Mouse (Mus musculus) heart, embryonic 10.5 days (tissue): ENCODE data around the gene Fbxo21. TPM values are rescaled to one million over a fixed set of nuclear protein-coding genes. Genes with fewer than 3 reads are reported as not detected.

Experiments
- DNase-seq: peaks from one replicate; pipeline ENCODE4 v3.0.0-alpha.2; 2017; ENCODE audit warnings: low spot score
- H3K27ac ChIP-seq: fragments of 300-500 bp; sonication (generic); 2 replicates; pipeline ENCODE4 v1.5.1; 2016; ENCODE audit warnings: mild to moderate bottlenecking
- H3K27me3 ChIP-seq: fragments of 300-500 bp; sonication (generic); 2 replicates; pipeline ENCODE4 v1.6.1; 2016; ENCODE audit warnings: mild to moderate bottlenecking; ENCODE audit not compliant: poor library complexity, insufficient read depth, severe bottlenecking
- H3K36me3 ChIP-seq: fragments of 300-500 bp; sonication (generic); 2 replicates; pipeline ENCODE4 v1.6.1; 2016; ENCODE audit warnings: mild to moderate bottlenecking, moderate library complexity
- H3K4me1 ChIP-seq: fragments of 300-500 bp; sonication (generic); 2 replicates; pipeline ENCODE4 v1.6.1; 2016; ENCODE audit warnings: mild to moderate bottlenecking
- H3K4me3 ChIP-seq: fragments of 300-500 bp; sonication (generic); 2 replicates; pipeline ENCODE4 v1.5.1; 2016; ENCODE audit warnings: mild to moderate bottlenecking, moderate library complexity
- H3K9me3 ChIP-seq: fragments of 300-500 bp; sonication (generic); 2 replicates; pipeline ENCODE4 v1.6.1; 2016; ENCODE audit warnings: mild to moderate bottlenecking, moderate library complexity
- WGBS: fragments of 180-500 bp; shearing (Covaris S2); methylation state at CpG from one replicate; pipeline ENCODE4 v1.1.7; 2016; 5-methylcytosine and 5-hydroxymethylcytosine counted together
- polyA plus RNA-seq: library from polyadenylated mRNA; unstranded; fragments of >200 nt; fragmentation: Nextera tagmentation; extraction: Ambion mirVana; gene quantifications from 2 replicates; pipeline ENCODE4 v1.2.1, GENCODE M21; 2016

Gene Fbxo21
- polyA plus RNA-seq, 1 experiment from 2014 or later = 73.5 TPM

- peaks cover 5% of the 10 kb centered on the region; the same call in 1 of the 2 replicates for H3K4me1 ChIP-seq
- H3K27ac ChIP-seq = no peak overlapping the region
- 100% methylated on average over 1 of the region's 1 CpGs for WGBS
- H3K27me3 ChIP-seq = no peaks in the 10 kb centered on the region
- peaks cover 97% of the 10 kb centered on the region for H3K36me3 ChIP-seq
- H3K4me3 ChIP-seq = no peak overlapping the region
- no peaks in the 10 kb centered on the region for H3K9me3 ChIP-seq
- DNase-seq = no peak
These were observed 29.2 kb downstream of the Fbxo21 start for GRCm38 (mm10) chr5:118005728-118006127.

- Histone ChIP-seq H3K4me3 (no peak overlapping the region), H3K4me1 (peaks cover 5% of the 10 kb centered on the region; the same call in 1 of the 2 replicates), H3K27me3 (no peaks in the 10 kb centered on the region), H3K27ac (no peak overlapping the region), H3K36me3 (peaks cover 71% of the 10 kb centered on the region), H3K9me3 (no peaks in the 10 kb centered on the region)
- 91% methylated on average over 13 of the region's 13 CpGs for WGBS
- DNase-seq = no peak
These were observed 31.8 kb downstream of the Fbxo21 start for GRCm38 (mm10) chr5:118008344-118008743.

GRCm38 (mm10) chr5:118010872-118011271, 34.3 kb downstream of the Fbxo21 start:
- WGBS = 85% methylated on average over 7 of the region's 7 CpGs
- no peaks in the 10 kb centered on the region for H3K9me3 ChIP-seq
- no peak for DNase-seq
- peaks cover 12% of the 10 kb centered on the region for H3K4me1 ChIP-seq
- no peak overlapping the region for H3K27ac ChIP-seq
- H3K36me3 ChIP-seq = peaks cover 46% of the 10 kb centered on the region
- H3K27me3 ChIP-seq = peaks cover 12% of the 10 kb centered on the region; the same call in 1 of the 2 replicates
- H3K4me3 ChIP-seq = no peak overlapping the region

GRCm38 (mm10) chr5:118011796-118012195, 35.3 kb downstream of the Fbxo21 start:
- peaks cover 7% of the 10 kb centered on the region for H3K4me1 ChIP-seq
- H3K27me3 ChIP-seq = peaks cover 12% of the 10 kb centered on the region; the same call in 1 of the 2 replicates
- WGBS = 73% methylated on average over 7 of the region's 7 CpGs
- no peak overlapping the region for H3K4me3 ChIP-seq
- H3K9me3 ChIP-seq = no peaks in the 10 kb centered on the region
- H3K36me3 ChIP-seq = peaks cover 37% of the 10 kb centered on the region
- no peak for DNase-seq
- no peak overlapping the region for H3K27ac ChIP-seq

- H3K27ac ChIP-seq = no peak overlapping the region
- no peaks in the 10 kb centered on the region for H3K9me3 ChIP-seq
- DNase-seq = no peak
- WGBS = 21% methylated on average over 12 of the region's 12 CpGs
- peaks cover 11% of the 10 kb centered on the region for H3K4me1 ChIP-seq
- H3K36me3 ChIP-seq = peaks cover 8% of the 10 kb centered on the region; the same call in 1 of the 2 replicates
- H3K4me3 ChIP-seq = no peak overlapping the region
- H3K27me3 ChIP-seq = peaks cover 35% of the 10 kb centered on the region; the same call in 1 of the 2 replicates
These were observed 38.5 kb downstream of the Fbxo21 start for GRCm38 (mm10) chr5:118015028-118015427.

- Histone ChIP-seq H3K36me3 (0 out of 2 replicates have a peak, but pooled peaks cover 1% of the 10 kb centered on the region), H3K4me1 (peaks cover 11% of the 10 kb centered on the region), H3K27me3 (peaks cover 35% of the 10 kb centered on the region; the same call in 1 of the 2 replicates), H3K4me3 (no peak overlapping the region), H3K9me3 (no peaks in the 10 kb centered on the region), H3K27ac (no peak overlapping the region)
- WGBS = 72% methylated on average over 2 of the region's 2 CpGs
- DNase-seq = no peak
These were observed 39.1 kb downstream of the Fbxo21 start for GRCm38 (mm10) chr5:118015669-118016068.

GRCm38 (mm10) chr5:118017527-118017926, 41.0 kb downstream of the Fbxo21 start:
- Histone ChIP-seq H3K27me3 (peaks cover 35% of the 10 kb centered on the region; the same call in 1 of the 2 replicates), H3K27ac (no peak overlapping the region), H3K4me1 (peaks cover 11% of the 10 kb centered on the region), H3K36me3 (no peaks in the 10 kb centered on the region), H3K9me3 (no peaks in the 10 kb centered on the region), H3K4me3 (no peak overlapping the region)
- WGBS = 51% methylated on average over 5 of the region's 5 CpGs
- DNase-seq = no peak

GRCm38 (mm10) chr5:118019905-118020304, 43.4 kb downstream of the Fbxo21 start:
- WGBS = 65% methylated on average over 11 of the region's 11 CpGs
- Histone ChIP-seq H3K36me3 (no peaks in the 10 kb centered on the region), H3K27me3 (peaks cover 31% of the 10 kb centered on the region; the same call in 1 of the 2 replicates), H3K4me1 (peaks cover 14% of the 10 kb centered on the region), H3K4me3 (no peak overlapping the region), H3K27ac (no peak overlapping the region), H3K9me3 (no peaks in the 10 kb centered on the region)
- no peak for DNase-seq

GRCm38 (mm10) chr5:118023053-118023452, 46.5 kb downstream of the Fbxo21 start:
- Histone ChIP-seq H3K27me3 (peaks cover 39% of the 10 kb centered on the region), H3K27ac (no peak overlapping the region), H3K4me1 (peaks cover 34% of the 10 kb centered on the region), H3K4me3 (no peak overlapping the region), H3K36me3 (no peaks in the 10 kb centered on the region), H3K9me3 (no peaks in the 10 kb centered on the region)
- no peak for DNase-seq
- 56% methylated on average over 3 of the region's 3 CpGs for WGBS

- H3K36me3 ChIP-seq = no peaks in the 10 kb centered on the region
- WGBS = 6% methylated on average over 12 of the region's 12 CpGs
- no peak for DNase-seq
These were observed 49.4 kb downstream of the Fbxo21 start for GRCm38 (mm10) chr5:118025880-118026279.

GRCm38 (mm10) chr5:118026343-118026742, 49.8 kb downstream of the Fbxo21 start:
- DNase-seq = no peak
- Histone ChIP-seq H3K9me3 (no peaks in the 10 kb centered on the region), H3K4me1 (peaks cover 58% of the 10 kb centered on the region), H3K27me3 (peaks cover 62% of the 10 kb centered on the region), H3K4me3 (peak overlapping the region; percentile 79), H3K27ac (peak overlapping the region; percentile 47), H3K36me3 (no peaks in the 10 kb centered on the region)
- WGBS = 1% methylated on average over 13 of the region's 13 CpGs

More at GRCm38 (mm10) chr5:118025880-118026279, 49.4 kb downstream of the Fbxo21 start:
- Histone ChIP-seq H3K4me1 (peaks cover 54% of the 10 kb centered on the region), H3K27me3 (peaks cover 58% of the 10 kb centered on the region), H3K4me3 (peak overlapping the region; percentile 79), H3K27ac (peak overlapping the region; percentile 47), H3K9me3 (no peaks in the 10 kb centered on the region)

- under 1% methylated on average over 39 of the region's 39 CpGs for WGBS
- Histone ChIP-seq H3K36me3 (no peaks in the 10 kb centered on the region), H3K9me3 (no peaks in the 10 kb centered on the region), H3K4me3 (peak overlapping the region; percentile 79), H3K27ac (peak overlapping the region; percentile 79), H3K27me3 (peaks cover 64% of the 10 kb centered on the region), H3K4me1 (peaks cover 62% of the 10 kb centered on the region)
- no peak for DNase-seq
These were observed 50.7 kb downstream of the Fbxo21 start for GRCm38 (mm10) chr5:118027101-118027697.

- H3K4me1 ChIP-seq = peaks cover 62% of the 10 kb centered on the region
- H3K4me3 ChIP-seq = peak within 1 kb of the TSS; percentile 79
- peaks cover 64% of the 10 kb centered on the region for H3K27me3 ChIP-seq
- under 1% methylated on average over 62 of the region's 63 CpGs for WGBS
- no peaks in the 10 kb centered on the region for H3K9me3 ChIP-seq
- no peak for DNase-seq
- H3K36me3 ChIP-seq = no peaks in the 10 kb centered on the region
- peak within 1 kb of the TSS; percentile 79 for H3K27ac ChIP-seq
These were observed 51.2 kb downstream of the Fbxo21 start, which contains the start of gene Tesc for GRCm38 (mm10) chr5:118027698-118028190. Gene Tesc (plus strand): TSS chr5:118027743.
